Mouse (Mus musculus) liver, adult 2 months (tissue): Measurements from ENCODE around the gene Mroh7. TPM values are rescaled to one million over a fixed set of nuclear protein-coding genes. Genes with fewer than 3 reads are reported as not detected.
"Not testable (repeated sequence)": the region's sequence is repeated elsewhere in the genome, so short reads cannot be mapped to it uniquely, and the experiment has no call there.

Source experiments
- DNase-seq: peaks from one replicate; pipeline ENCODE4 v3.0.0-alpha.2; 2011; ENCODE audit warnings: low read depth, low spot score; ENCODE audit errors: extremely low read depth
- H3K27ac ChIP-seq: fragments of 200-500 bp; replicated peaks from 2 replicates; pipeline ENCODE4 v1.5.1; 2012; ENCODE audit warnings: low read depth, mild to moderate bottlenecking, control low read depth, inconsistent platforms, low read length; ENCODE audit not compliant: insufficient read depth
- H3K27me3 ChIP-seq: fragments of 200-500 bp; 2 replicates; pipeline ENCODE4 v1.6.1; 2012; ENCODE audit warnings: mild to moderate bottlenecking, moderate library complexity, low read length, inconsistent platforms; ENCODE audit not compliant: control insufficient read depth, insufficient read depth
- H3K36me3 ChIP-seq: fragments of 200-500 bp; 2 replicates; pipeline ENCODE4 v1.6.1; 2012; ENCODE audit warnings: low read length, inconsistent platforms; ENCODE audit not compliant: control insufficient read depth, insufficient read depth
- H3K4me1 ChIP-seq: fragments of 200-500 bp; 2 replicates; pipeline ENCODE4 v1.6.1; 2011; ENCODE audit warnings: low read length; ENCODE audit not compliant: control insufficient read depth, insufficient read depth
- H3K4me3 ChIP-seq: fragments of 200-500 bp; 2 replicates; pipeline ENCODE4 v1.5.1; 2011; ENCODE audit warnings: low read depth, mild to moderate bottlenecking, control low read depth, low read length, moderate library complexity; ENCODE audit not compliant: insufficient read depth
- H3K79me2 ChIP-seq: fragments of 200-500 bp; 2 replicates; pipeline ENCODE4 v1.6.1; 2012; ENCODE audit warnings: inconsistent platforms, mild to moderate bottlenecking, low read length, moderate library complexity; ENCODE audit not compliant: control insufficient read depth, insufficient read depth
- H3K9ac ChIP-seq: fragments of 200-500 bp; 2 replicates; pipeline ENCODE4 v1.6.1; 2012; ENCODE audit warnings: low read depth, mild to moderate bottlenecking, control low read depth, inconsistent platforms, low read length
- CTCF ChIP-seq: fragments of 200-500 bp; IDR thresholded peaks from 2 replicates; pipeline ENCODE4 v1.5.1; 2011; ENCODE audit warnings: low read depth, low read length, control low read depth
- POLR2A ChIP-seq: fragments of 200-500 bp; IDR thresholded peaks from 2 replicates; pipeline ENCODE4 v1.6.1; 2011; ENCODE audit warnings: low read length, control low read depth; ENCODE audit not compliant: insufficient read depth; ENCODE audit errors: extremely low read depth
- WGBS: fragments of 180-500 bp; shearing (Covaris S2); methylation state at CpG from one replicate; pipeline ENCODE4 v1.1.7; 2018; 5-methylcytosine and 5-hydroxymethylcytosine counted together
- polyA plus RNA-seq: library from polyadenylated mRNA; depleted of rRNA; stranded (reverse); fragments of >200 nt; gene quantifications from 2 replicates; pipeline ENCODE4 v1.2.3, GENCODE M21; 2012; rRNA removed
- total RNA-seq: library from RNA; depleted of rRNA; stranded (reverse); fragments of >200 nt; gene quantifications from 2 replicates; pipeline ENCODE4 v1.2.3, GENCODE M21; 2014; rRNA removed

Gene Mroh7
- total RNA-seq (under 0.01 and 0.27 TPM in 2 replicates), polyA plus RNA-seq (0.27 and 0.69 TPM in 2 replicates)

DNA sequence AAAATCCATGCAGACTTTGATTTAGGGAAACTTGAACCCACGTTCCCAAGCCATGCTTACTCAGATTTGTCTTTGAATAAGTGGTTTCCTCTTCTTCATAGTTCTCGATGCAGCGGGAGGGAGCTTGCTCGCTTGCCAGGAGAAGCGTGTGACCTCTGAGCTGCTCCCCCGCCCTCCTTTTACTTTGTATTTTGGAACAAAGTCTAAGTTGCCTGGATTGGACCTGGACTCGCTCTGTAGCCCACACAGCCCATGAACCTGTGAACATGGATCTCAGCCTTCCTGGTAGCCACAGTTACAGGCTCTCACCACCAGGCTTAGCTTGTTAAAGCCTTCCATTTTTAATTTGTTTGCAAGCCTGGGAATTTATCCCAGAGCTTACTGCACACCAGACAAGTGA lies at the start of gene Mroh7:
Gene Mroh7 (minus strand): TSS at position 112 of the 400 bp plus-strand sequence.
- WGBS = 44% methylated on average over 7 of the region's 7 CpGs
- TF ChIP-seq CTCF (no peak), POLR2A (no peak)
- no peak within 1 kb of the TSS for H3K4me3 ChIP-seq
- H3K27ac ChIP-seq = no peak within 1 kb of the TSS
- DNase-seq = peak; percentile 54
- H3K27me3 ChIP-seq = no peaks in the 10 kb centered on the region
- H3K36me3 ChIP-seq = no peaks in the 10 kb centered on the region
- no peaks in the 10 kb centered on the region for H3K4me1 ChIP-seq
- H3K9ac ChIP-seq = no peak within 1 kb of the TSS
- no peaks in the 10 kb centered on the region for H3K79me2 ChIP-seq

GRCm38 (mm10) chr4:106780045-106780444 lies 49.3 kb upstream of the Mroh7 start:
- TF ChIP-seq POLR2A = no peak
- TF ChIP-seq CTCF = no peak
- H3K4me1 ChIP-seq = peaks cover 13% of the 10 kb centered on the region
- H3K4me3 ChIP-seq = no peak overlapping the region
- WGBS = 95% methylated on average over 3 of the region's 3 CpGs
- H3K79me2 ChIP-seq = no peaks in the 10 kb centered on the region
- no peaks in the 10 kb centered on the region for H3K36me3 ChIP-seq
- no peak overlapping the region for H3K27ac ChIP-seq
- DNase-seq = no peak
- no peaks in the 10 kb centered on the region for H3K27me3 ChIP-seq
- no peak overlapping the region for H3K9ac ChIP-seq

GRCm38 (mm10) chr4:106778116-106778788 lies 47.5 kb upstream of the Mroh7 start:
- no peaks in the 10 kb centered on the region for H3K79me2 ChIP-seq
- 22% methylated on average over 5 of the region's 5 CpGs for WGBS
- TF ChIP-seq POLR2A (no peak), CTCF (no peak)
- no peaks in the 10 kb centered on the region for H3K36me3 ChIP-seq
- H3K27ac ChIP-seq = peak overlapping the region; percentile 41
- no peak overlapping the region for H3K4me3 ChIP-seq
- no peak overlapping the region for H3K9ac ChIP-seq
- no peaks in the 10 kb centered on the region for H3K27me3 ChIP-seq
- peaks cover 13% of the 10 kb centered on the region for H3K4me1 ChIP-seq
- peak; percentile 98 for DNase-seq

DNA sequence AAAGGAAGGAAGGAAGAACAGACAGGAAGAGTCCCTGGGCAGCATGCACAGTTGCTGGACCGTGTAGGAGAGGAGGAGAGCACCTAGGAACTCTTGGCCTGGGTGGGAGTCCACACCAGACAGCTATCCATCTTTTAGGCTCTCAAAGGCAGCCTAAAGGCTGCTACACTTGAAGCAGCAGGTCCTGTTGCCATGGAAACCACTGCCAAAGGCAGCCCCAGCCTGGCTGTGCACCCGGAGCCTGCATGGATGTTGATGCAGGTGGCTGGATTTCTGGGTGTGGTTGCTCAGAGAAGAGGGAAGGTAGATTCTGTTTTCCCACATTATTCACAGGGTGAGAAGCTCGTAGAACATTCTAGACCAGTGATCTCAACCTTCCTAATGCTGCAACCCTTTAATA lies 46.3 kb upstream of the Mroh7 start:
- no peaks in the 10 kb centered on the region for H3K27me3 ChIP-seq
- H3K79me2 ChIP-seq = no peaks in the 10 kb centered on the region
- no peak for DNase-seq
- 84% methylated on average over 3 of the region's 3 CpGs for WGBS
- no peak overlapping the region for H3K27ac ChIP-seq
- H3K36me3 ChIP-seq = no peaks in the 10 kb centered on the region
- no peak overlapping the region for H3K9ac ChIP-seq
- H3K4me1 ChIP-seq = peaks cover 13% of the 10 kb centered on the region
- TF ChIP-seq CTCF (no peak), POLR2A (no peak)
- H3K4me3 ChIP-seq = no peak overlapping the region

GRCm38 (mm10) chr4:106775767-106776166 lies 45.0 kb upstream of the Mroh7 start:
- not testable (repeated sequence) for H3K27ac ChIP-seq

GRCm38 (mm10) chr4:106772558-106772957 lies 41.8 kb upstream of the Mroh7 start:
- H3K4me1 ChIP-seq = peaks cover 7% of the 10 kb centered on the region
- DNase-seq = no peak
- TF ChIP-seq POLR2A = no peak
- no peak for TF ChIP-seq CTCF
- no peaks in the 10 kb centered on the region for H3K79me2 ChIP-seq
- H3K27ac ChIP-seq = no peak overlapping the region
- no peak overlapping the region for H3K4me3 ChIP-seq
- no peaks in the 10 kb centered on the region for H3K27me3 ChIP-seq
- 94% methylated on average over 1 of the region's 1 CpGs for WGBS
- H3K36me3 ChIP-seq = no peaks in the 10 kb centered on the region
- no peak overlapping the region for H3K9ac ChIP-seq

More at GRCm38 (mm10) chr4:106775767-106776166, 45.0 kb upstream of the Mroh7 start:
- H3K36me3 ChIP-seq, H3K79me2 ChIP-seq, H3K27me3 ChIP-seq, H3K9ac ChIP-seq, H3K4me3 ChIP-seq, DNase-seq: not testable (repeated sequence)
- WGBS = 93% methylated on average over 6 of the region's 6 CpGs
- H3K4me1 ChIP-seq = peaks cover 13% of the 10 kb centered on the region
